Mouse (Mus musculus) neural tube, embryonic 13.5 days (tissue): Measurements from ENCODE around the gene Minos1. TPM values are rescaled to one million over a fixed set of nuclear protein-coding genes. Genes with fewer than 3 reads are reported as not detected.

Experiments
- ATAC-seq: fragments of 200-750 bp; cut with Nextera tagmentation; 2 replicates; pipeline ENCODE4 v1.8.0; 2017; ENCODE audit warnings: low read depth, mild to moderate bottlenecking, moderate TSS enrichment, moderate library complexity
- H3K27ac ChIP-seq: fragments of 300-500 bp; sonication (generic); replicated peaks from 2 replicates; pipeline ENCODE4 v1.5.1; 2015; ENCODE audit warnings: moderate library complexity, mild to moderate bottlenecking, inconsistent platforms
- H3K27me3 ChIP-seq: fragments of 300-500 bp; sonication (generic); 2 replicates; pipeline ENCODE4 v1.6.1; 2015; ENCODE audit warnings: mild to moderate bottlenecking, inconsistent platforms
- H3K36me3 ChIP-seq: fragments of 300-500 bp; sonication (generic); 2 replicates; pipeline ENCODE4 v1.6.1; 2015; ENCODE audit warnings: mild to moderate bottlenecking, inconsistent platforms
- H3K4me1 ChIP-seq: fragments of 300-500 bp; sonication (generic); replicated peaks from 2 replicates; pipeline ENCODE4 v1.6.1; 2015; ENCODE audit warnings: inconsistent platforms
- H3K4me2 ChIP-seq: fragments of 300-500 bp; sonication (generic); 2 replicates; pipeline ENCODE4 v1.6.1; 2015; ENCODE audit warnings: inconsistent platforms, mild to moderate bottlenecking, moderate library complexity
- H3K4me3 ChIP-seq: fragments of 300-500 bp; sonication (generic); 2 replicates; pipeline ENCODE4 v1.5.1; 2015; ENCODE audit warnings: mild to moderate bottlenecking, inconsistent platforms
- H3K9ac ChIP-seq: fragments of 300-500 bp; sonication (generic); 2 replicates; pipeline ENCODE4 v1.6.1; 2015; ENCODE audit warnings: moderate library complexity, mild to moderate bottlenecking, inconsistent platforms
- H3K9me3 ChIP-seq: fragments of 300-500 bp; sonication (generic); 2 replicates; pipeline ENCODE4 v1.6.1; 2016; ENCODE audit warnings: inconsistent platforms
- WGBS: fragments of 180-500 bp; shearing (Covaris S2); methylation state at CpG from one replicate; pipeline ENCODE4 v1.1.7; 2015; 5-methylcytosine and 5-hydroxymethylcytosine counted together
- polyA plus RNA-seq: library from polyadenylated mRNA; unstranded; fragments of >200 nt; fragmentation: Nextera tagmentation; extraction: Ambion mirVana; gene quantifications from 2 replicates; pipeline ENCODE4 v1.2.1, GENCODE M21; 2015

Gene Minos1
- polyA plus RNA-seq, 1 experiment from 2014 or later: 499 TPM

GRCm38 (mm10) chr4:139091066-139091465 is 39.8 kb downstream of the Minos1 start:
- peaks cover 62% of the 10 kb centered on the region for H3K27me3 ChIP-seq
- H3K4me3 ChIP-seq: peak overlapping the region; percentile 64
- no peaks in the 10 kb centered on the region for H3K36me3 ChIP-seq
- WGBS: 23% methylated on average over 7 of the region's 7 CpGs
- H3K9me3 ChIP-seq: no peaks in the 10 kb centered on the region; the same call in 1 of the 2 replicates
- peak overlapping the region; percentile 81 for H3K9ac ChIP-seq
- H3K4me2 ChIP-seq: peak overlapping the region; percentile 92
- peaks cover 45% of the 10 kb centered on the region for H3K4me1 ChIP-seq
- peak; percentile 21; the same call in 1 of the 2 replicates for ATAC-seq
- H3K27ac ChIP-seq: peak overlapping the region; percentile 85

GRCm38 (mm10) chr4:139090303-139090940 is 40.5 kb downstream of the Minos1 start:
- Histone ChIP-seq H3K4me1 (peaks cover 42% of the 10 kb centered on the region), H3K36me3 (no peaks in the 10 kb centered on the region), H3K4me2 (peak overlapping the region; percentile 92), H3K9ac (0 out of 2 replicates have a peak overlapping the region, but pooled peaks have one; percentile 32), H3K4me3 (peak overlapping the region; percentile 64), H3K9me3 (no peaks in the 10 kb centered on the region; the same call in 1 of the 2 replicates), H3K27ac (peak overlapping the region; percentile 85), H3K27me3 (peaks cover 63% of the 10 kb centered on the region)
- ATAC-seq: no peak
- WGBS: 71% methylated on average over 15 of the region's 15 CpGs

- no peak for ATAC-seq
- H3K4me1 ChIP-seq: peaks cover 40% of the 10 kb centered on the region
- WGBS: 64% methylated on average over 9 of the region's 9 CpGs
- 0 out of 2 replicates have a peak overlapping the region, but pooled peaks have one; percentile 38 for H3K9ac ChIP-seq
- H3K27ac ChIP-seq: no peak overlapping the region
- no peaks in the 10 kb centered on the region for H3K36me3 ChIP-seq
- H3K9me3 ChIP-seq: no peaks in the 10 kb centered on the region
- H3K27me3 ChIP-seq: peaks cover 61% of the 10 kb centered on the region
- no peak overlapping the region for H3K4me2 ChIP-seq
- H3K4me3 ChIP-seq: no peak overlapping the region
These were observed 41.8 kb downstream of the Minos1 start for GRCm38 (mm10) chr4:139088982-139089671.

GRCm38 (mm10) chr4:139086984-139087383 is 43.9 kb downstream of the Minos1 start:
- no peak for ATAC-seq
- H3K4me3 ChIP-seq: no peak overlapping the region
- WGBS: 77% methylated on average over 4 of the region's 4 CpGs
- no peaks in the 10 kb centered on the region for H3K36me3 ChIP-seq
- H3K4me1 ChIP-seq: peaks cover 44% of the 10 kb centered on the region
- no peaks in the 10 kb centered on the region for H3K9me3 ChIP-seq
- no peak overlapping the region for H3K27ac ChIP-seq
- H3K4me2 ChIP-seq: no peak overlapping the region
- H3K27me3 ChIP-seq: peaks cover 42% of the 10 kb centered on the region
- H3K9ac ChIP-seq: no peak overlapping the region

- whole genome bisulfite sequencing: 23% methylated on average over 5 of the region's 5 CpGs
- Histone ChIP-seq H3K27me3 (peaks cover 32% of the 10 kb centered on the region), H3K4me2 (no peak overlapping the region), H3K4me3 (no peak overlapping the region), H3K4me1 (peaks cover 44% of the 10 kb centered on the region), H3K9ac (no peak overlapping the region), H3K36me3 (no peaks in the 10 kb centered on the region), H3K27ac (no peak overlapping the region), H3K9me3 (no peaks in the 10 kb centered on the region)
- ATAC-seq: peak; percentile 17; the same call in 1 of the 2 replicates
These were observed 44.9 kb downstream of the Minos1 start for GRCm38 (mm10) chr4:139086037-139086436.

GRCm38 (mm10) chr4:139085337-139085736 is 45.6 kb downstream of the Minos1 start:
- Histone ChIP-seq H3K27me3 (peaks cover 25% of the 10 kb centered on the region), H3K4me3 (no peak overlapping the region), H3K27ac (no peak overlapping the region), H3K4me1 (peaks cover 38% of the 10 kb centered on the region), H3K4me2 (no peak overlapping the region), H3K9ac (no peak overlapping the region), H3K9me3 (no peaks in the 10 kb centered on the region), H3K36me3 (no peaks in the 10 kb centered on the region)
- ATAC-seq: no peak
- 71% methylated on average over 11 of the region's 11 CpGs for WGBS

- Histone ChIP-seq H3K4me2 (peak overlapping the region; percentile 34), H3K36me3 (no peaks in the 10 kb centered on the region), H3K4me3 (no peak overlapping the region), H3K27ac (peak overlapping the region; percentile 62; the same call in 1 of the 2 replicates), H3K9ac (peak overlapping the region; percentile 44; the same call in 1 of the 2 replicates), H3K9me3 (no peaks in the 10 kb centered on the region), H3K4me1 (peaks cover 31% of the 10 kb centered on the region), H3K27me3 (peaks cover 13% of the 10 kb centered on the region)
- WGBS: 28% methylated on average over 12 of the region's 12 CpGs
- peak; percentile 70 for ATAC-seq
These were observed 47.9 kb downstream of the Minos1 start for GRCm38 (mm10) chr4:139082790-139083564.

GRCm38 (mm10) chr4:139081270-139081931 is 49.5 kb downstream of the Minos1 start:
- WGBS: 65% methylated on average over 18 of the region's 18 CpGs
- Histone ChIP-seq H3K4me2 (no peak overlapping the region), H3K9ac (peak overlapping the region; percentile 34; the same call in 1 of the 2 replicates), H3K27ac (0 out of 2 replicates have a peak overlapping the region, but pooled peaks have one; percentile 18), H3K9me3 (no peaks in the 10 kb centered on the region), H3K36me3 (no peaks in the 10 kb centered on the region), H3K27me3 (peaks cover 29% of the 10 kb centered on the region), H3K4me3 (no peak overlapping the region), H3K4me1 (peaks cover 31% of the 10 kb centered on the region)
- ATAC-seq: no peak

GRCm38 (mm10) chr4:139080259-139080658 is 50.7 kb downstream of the Minos1 start:
- Histone ChIP-seq H3K27ac (no peak overlapping the region), H3K27me3 (peaks cover 37% of the 10 kb centered on the region), H3K4me1 (peaks cover 36% of the 10 kb centered on the region), H3K4me2 (no peak overlapping the region), H3K9ac (no peak overlapping the region), H3K4me3 (no peak overlapping the region), H3K9me3 (no peaks in the 10 kb centered on the region), H3K36me3 (no peaks in the 10 kb centered on the region)
- no peak for ATAC-seq
- WGBS: 95% methylated on average over 7 of the region's 7 CpGs

GRCm38 (mm10) chr4:139079439-139079838 is 51.5 kb downstream of the Minos1 start:
- Histone ChIP-seq H3K4me1 (peaks cover 44% of the 10 kb centered on the region), H3K27me3 (peaks cover 37% of the 10 kb centered on the region), H3K9ac (no peak overlapping the region), H3K36me3 (no peaks in the 10 kb centered on the region), H3K4me3 (no peak overlapping the region), H3K27ac (no peak overlapping the region), H3K4me2 (no peak overlapping the region), H3K9me3 (no peaks in the 10 kb centered on the region)
- 75% methylated on average over 11 of the region's 11 CpGs for WGBS
- ATAC-seq: no peak

- Histone ChIP-seq H3K9me3 (no peaks in the 10 kb centered on the region), H3K27me3 (peaks cover 44% of the 10 kb centered on the region), H3K36me3 (no peaks in the 10 kb centered on the region), H3K4me3 (no peak overlapping the region), H3K4me1 (peaks cover 49% of the 10 kb centered on the region), H3K9ac (no peak overlapping the region), H3K4me2 (no peak overlapping the region), H3K27ac (no peak overlapping the region)
- ATAC-seq: no peak
- WGBS: 13% methylated on average over 4 of the region's 4 CpGs
These were observed 52.2 kb downstream of the Minos1 start for GRCm38 (mm10) chr4:139078726-139079125.
